Mouse (Mus musculus) heart, adult 2 months (tissue): ENCODE measurements at regions not wholly inside any gene's neighbourhood (a gene's known extent, or its start where the extent isn't known, plus 50 kb on each side); places are given as distances from the start of the nearest gene placed in this dataset.
"Not testable (repeated sequence)": the region's sequence is repeated elsewhere in the genome, so short reads cannot be mapped to it uniquely, and the experiment has no call there.

Experiments used
- CTCF ChIP-seq: fragments of 200-600 bp; IDR thresholded peaks from 2 replicates; pipeline ENCODE4 v1.8.1; 2022; ENCODE audit warnings: antibody characterized with exemption, mild to moderate bottlenecking, moderate library complexity
- EP300 ChIP-seq: fragments of 200-500 bp; IDR thresholded peaks from 2 replicates; pipeline ENCODE4 v1.6.1; 2011; ENCODE audit warnings: low read depth, low read length, control low read depth; ENCODE audit not compliant: insufficient read depth
- POLR2A ChIP-seq: fragments of 200-500 bp; IDR thresholded peaks from 2 replicates; pipeline ENCODE4 v1.6.1; 2011; ENCODE audit warnings: mild to moderate bottlenecking, low read depth, low read length, control low read depth; ENCODE audit not compliant: insufficient read depth

GRCm38 (mm10) chr12:115592985-115593384 lies 454.5 kb upstream of the Zfp386 start:
- TF ChIP-seq POLR2A, CTCF, EP300: not testable (repeated sequence)
